Mouse (Mus musculus) hindlimb bud, embryonic 11.5 days (tissue): ENCODE measurements at regions not wholly inside any gene's neighbourhood (a gene's known extent, or its start where the extent isn't known, plus 50 kb on each side); places are given as distances from the start of the nearest gene placed in this dataset.

Source experiments
- DNase-seq: peaks from one replicate; pipeline ENCODE4 v3.0.0-alpha.2; 2012; ENCODE audit warnings: low read depth, low spot score; ENCODE audit errors: extremely low spot score

DNA sequence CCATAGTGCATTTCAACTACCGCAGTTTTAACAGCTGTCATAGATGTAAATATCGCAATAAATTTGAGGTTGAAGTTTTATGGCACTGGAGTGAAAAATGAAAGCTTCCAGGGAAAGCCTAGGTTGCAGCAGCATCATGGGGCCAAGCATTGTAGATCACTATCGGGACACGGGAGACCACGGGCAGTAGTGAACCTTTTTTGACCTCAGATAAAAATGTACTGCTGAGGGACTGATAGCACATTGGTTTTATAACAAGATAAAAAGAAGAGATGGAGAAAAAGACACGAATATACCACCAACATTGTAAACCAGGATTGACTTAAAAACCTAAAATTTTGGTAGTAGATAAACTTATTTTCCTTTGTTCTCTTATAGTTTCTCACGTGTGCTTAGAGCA is 143.1 kb upstream of the Eya4 start:
- no peak for DNase-seq

- no peak for DNase-seq
These were observed 142.4 kb upstream of the Eya4 start for GRCm38 (mm10) chr10:23492971-23493370.

GRCm38 (mm10) chr10:23488996-23489395 is 138.4 kb upstream of the Eya4 start:
- peak; percentile 35 for DNase-seq

GRCm38 (mm10) chr10:23480474-23480873 is 129.9 kb upstream of the Eya4 start:
- no peak for DNase-seq

- DNase-seq = no peak
These were observed 128.3 kb upstream of the Eya4 start for GRCm38 (mm10) chr10:23478902-23479301.

DNA sequence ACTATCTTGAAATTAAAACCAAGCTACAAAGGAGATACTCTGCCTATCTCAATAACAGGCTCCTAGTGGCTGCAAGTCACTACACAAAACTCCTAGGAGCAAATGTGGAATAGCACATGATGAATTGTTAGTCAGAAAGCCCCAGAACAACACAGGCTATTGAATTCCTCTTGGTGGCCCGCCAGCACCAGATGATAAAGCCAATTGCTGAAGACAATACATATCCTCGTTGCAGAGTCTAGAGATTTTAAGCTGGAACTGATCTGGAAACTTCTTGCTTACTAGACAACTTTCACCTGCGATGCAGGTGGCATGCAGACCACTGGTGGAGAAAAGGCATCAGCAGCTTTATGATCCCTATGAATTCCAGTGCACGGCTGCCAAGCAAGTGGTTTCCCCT is 126.5 kb upstream of the Eya4 start:
- DNase-seq = no peak

GRCm38 (mm10) chr10:23450997-23451396 is 100.4 kb upstream of the Eya4 start:
- DNase-seq = no peak

DNA sequence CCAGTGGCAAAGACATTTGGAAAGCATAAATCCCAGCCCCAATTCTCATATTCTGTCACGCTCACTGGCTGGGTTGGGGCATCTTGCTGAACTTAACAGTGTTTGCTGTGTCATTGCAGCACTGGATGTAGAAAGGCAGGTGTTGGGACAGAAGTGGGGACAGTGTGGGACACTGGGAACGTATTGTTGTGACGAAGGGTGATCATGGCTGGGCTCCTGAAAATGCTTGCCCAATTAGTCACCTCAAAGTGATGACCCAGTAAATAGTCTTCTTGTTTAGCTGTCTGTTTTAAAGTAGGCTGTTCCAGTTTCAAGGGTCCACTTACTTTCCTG is 100.0 kb upstream of the Eya4 start:
- no peak for DNase-seq

- no peak for DNase-seq
These were observed 99.5 kb upstream of the Eya4 start for GRCm38 (mm10) chr10:23449860-23450646.

GRCm38 (mm10) chr10:23448976-23449859 is 98.6 kb upstream of the Eya4 start:
- DNase-seq = no peak

DNA sequence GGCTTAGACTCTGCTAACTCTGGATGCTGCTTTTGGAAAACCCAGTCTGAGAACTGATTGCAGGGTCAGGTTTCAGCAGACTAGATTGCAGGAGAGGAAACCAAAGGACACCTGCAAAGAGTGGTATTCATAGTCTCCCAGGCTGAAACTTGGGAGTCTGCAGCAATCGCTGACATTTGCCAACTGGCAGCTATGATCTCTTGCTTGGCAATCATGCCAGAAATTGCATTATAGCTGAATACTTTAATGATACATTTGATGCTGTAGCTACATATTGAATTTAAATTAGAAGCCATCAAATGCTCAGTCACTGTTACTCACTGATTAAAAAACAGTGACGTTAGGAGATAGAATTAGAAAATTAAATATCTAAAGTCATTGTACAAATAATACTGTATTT is 79.8 kb upstream of the Eya4 start:
- DNase-seq = no peak

DNA sequence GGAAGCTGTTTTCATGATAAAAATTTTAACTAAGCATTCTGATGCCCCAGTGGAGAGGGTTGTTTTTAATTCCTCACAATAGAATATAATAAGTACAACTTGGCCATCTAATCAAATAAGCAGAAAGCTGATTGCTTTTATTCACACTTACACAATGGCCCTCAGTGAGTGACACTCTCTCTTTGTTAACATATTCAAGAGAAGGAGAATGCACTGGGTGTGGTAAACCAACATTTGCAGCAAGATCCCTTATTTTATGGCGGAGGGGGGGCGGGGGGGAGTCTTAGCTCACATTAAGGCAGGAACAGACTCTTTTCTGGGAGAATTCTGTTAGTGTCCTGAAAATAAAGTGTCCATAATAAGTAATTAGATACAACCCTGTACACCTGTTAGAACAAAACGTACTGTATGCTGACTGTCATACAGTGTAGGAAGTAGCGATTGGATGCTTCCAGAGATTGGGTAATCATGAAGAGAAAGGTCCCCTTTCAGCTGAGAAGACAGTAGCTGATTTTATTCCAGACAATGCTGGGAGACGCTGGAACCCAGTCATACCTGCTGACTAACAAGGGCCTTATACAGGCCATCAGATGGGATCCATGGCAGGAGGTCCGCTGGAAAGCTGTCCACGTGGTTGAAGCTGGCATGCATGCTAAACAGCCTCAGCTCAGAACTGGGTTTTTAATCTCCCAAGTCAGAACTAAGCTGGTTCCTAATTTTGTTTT is 63.4 kb upstream of the Eya4 start:
- DNase-seq = no peak

DNA sequence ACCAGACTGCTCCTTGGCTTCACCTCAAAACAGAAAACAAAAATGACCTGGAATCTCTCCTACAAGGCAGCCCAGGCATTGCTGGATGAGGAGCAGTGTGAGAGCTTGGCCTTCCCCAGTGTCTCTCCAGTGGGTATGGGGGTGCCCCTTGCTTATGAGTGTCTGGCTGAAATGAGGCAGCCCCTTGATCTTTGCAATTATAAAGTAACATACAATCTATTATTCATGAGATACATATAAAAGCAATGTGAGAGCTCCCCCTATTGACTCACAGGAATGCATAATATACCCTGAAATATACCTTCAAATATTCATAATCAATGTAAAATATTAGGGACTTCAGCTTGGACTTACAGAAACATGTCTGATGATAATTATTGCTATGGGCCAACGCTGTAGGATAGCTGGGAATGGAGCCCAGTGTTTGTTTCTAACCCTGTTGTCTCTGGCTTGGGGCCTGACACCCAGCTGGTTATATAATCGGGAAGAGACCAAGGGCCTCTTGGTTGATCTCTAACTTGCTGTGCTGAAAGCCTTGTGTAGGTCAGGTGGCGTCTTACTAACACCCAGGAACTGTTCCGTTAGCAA is 52.9 kb upstream of the Eya4 start:
- no peak for DNase-seq
